Mouse (Mus musculus): Measurements from ENCODE around the gene Hyal1. TPM values are rescaled to one million over a fixed set of nuclear protein-coding genes. Genes with fewer than 3 reads are reported as not detected.

The Hyal1 gene
- 1 to 10 TPM; 4.4 to 6.8 TPM for total RNA-seq (2021)

DNA sequence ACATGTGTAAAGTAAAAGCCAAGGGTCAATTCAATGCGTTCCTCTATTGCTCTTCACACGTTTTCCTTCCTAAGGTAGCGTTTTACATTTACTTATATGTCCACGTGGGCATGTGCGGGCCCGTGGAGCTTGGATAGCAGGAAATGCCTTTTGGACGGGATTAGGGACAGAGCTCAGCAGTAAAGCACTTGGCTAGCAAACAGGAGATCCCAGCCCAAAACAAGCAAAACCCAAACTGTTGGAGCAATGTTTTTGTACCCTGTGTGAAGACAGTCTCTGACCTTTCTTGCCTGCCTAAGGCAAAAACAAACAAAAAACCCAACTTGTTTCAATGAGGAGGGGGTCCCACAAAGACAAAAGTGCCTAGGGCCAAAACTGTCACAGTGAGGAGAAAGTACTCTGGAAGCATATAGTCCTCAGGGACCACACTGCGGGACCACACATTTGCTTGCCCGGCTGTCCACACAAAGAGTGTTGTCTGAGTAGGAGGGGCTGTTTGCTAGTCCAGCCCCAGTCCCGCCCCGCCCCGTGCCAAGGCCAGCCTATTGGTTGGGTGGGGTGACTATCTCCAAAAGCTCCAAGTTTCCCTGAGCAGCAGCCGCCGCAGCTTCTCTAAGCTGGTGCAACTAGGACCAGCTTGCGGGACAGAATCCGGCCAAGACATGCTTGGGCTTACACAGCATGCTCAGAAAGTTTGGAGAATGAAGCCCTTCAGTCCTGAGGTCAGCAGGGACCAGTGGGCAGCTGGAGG, at the start of gene Hyal1:
Gene Hyal1 (plus strand): TSS at position 571 of the 751 bp plus-strand sequence.
- intact Hi-C loops (cut with DNase I), result no loop called here
- DNase-seq (ENCODE audit: low spot score in 2 of 2), result no peak

DNA sequence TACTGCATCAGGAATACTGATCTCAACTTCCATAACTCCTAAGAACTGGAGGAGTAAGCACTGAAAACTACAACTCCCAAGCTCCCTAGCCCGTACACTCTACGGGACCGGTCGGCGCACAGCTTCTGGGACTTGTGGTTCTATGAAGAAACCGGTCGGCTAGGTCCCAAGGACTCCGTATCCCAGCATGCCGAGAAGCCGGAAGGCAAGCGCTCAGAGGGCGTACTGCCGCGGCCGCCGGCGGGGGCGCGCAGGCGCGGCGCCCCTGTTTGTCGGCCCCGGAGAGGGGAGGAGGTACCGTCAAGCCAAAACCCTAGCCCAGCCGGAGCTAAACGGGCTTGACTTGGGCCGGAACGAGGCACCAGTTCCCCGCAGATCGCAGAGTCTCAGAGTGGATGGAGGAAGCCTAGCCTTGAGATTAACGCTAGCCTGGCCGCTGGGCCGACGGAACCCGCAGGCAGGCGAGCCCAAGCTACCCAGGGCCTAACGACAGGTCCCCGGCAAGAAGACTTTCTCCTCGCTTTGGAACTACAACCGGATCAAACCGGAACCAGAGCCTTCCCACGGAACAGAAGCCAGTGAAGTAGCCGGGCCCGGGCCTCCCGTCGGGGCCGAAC, 42.8 kb upstream of the Hyal1 start, which contains the start of gene Tmem115:
Gene Tmem115 (plus strand): TSS at position 155 of the 617 bp plus-strand sequence.
- peak; percentile 93 to 94 for DNase-seq (ENCODE audit: low spot score in 2 of 2)
- intact Hi-C loops (cut with DNase I), result no loop called here

DNA sequence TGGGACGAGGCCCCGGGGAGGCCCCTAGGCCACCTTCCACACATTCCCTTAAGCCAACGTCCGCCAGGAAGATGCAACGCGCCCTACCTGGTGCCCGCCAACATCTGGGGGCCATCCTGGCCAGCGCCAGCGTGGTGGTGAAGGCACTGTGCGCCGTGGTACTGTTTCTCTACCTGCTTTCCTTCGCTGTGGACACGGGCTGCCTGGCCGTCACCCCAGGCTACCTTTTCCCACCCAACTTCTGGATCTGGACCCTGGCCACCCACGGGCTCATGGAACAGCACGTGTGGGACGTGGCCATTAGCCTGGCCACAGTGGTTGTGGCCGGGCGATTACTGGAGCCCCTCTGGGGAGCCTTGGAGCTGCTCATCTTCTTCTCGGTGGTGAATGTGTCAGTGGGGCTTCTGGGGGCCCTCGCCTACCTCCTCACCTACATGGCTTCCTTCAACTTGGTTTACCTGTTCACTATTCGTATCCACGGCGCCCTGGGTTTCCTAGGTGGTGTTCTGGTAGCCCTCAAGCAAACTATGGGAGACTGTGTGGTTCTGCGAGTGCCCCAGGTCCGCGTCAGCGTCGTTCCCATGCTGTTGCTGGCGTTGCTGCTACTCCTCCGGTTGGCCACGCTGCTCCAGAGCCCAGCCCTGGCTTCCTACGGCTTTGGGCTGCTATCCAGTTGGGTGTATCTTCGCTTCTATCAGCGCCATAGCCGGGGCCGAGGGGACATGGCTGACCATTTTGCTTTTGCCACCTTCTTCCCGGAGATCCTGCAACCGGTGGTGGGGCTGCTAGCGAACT, 42.1 kb upstream of the Hyal1 start:
- no peak for DNase-seq (ENCODE audit: low spot score in 2 of 2)
- intact Hi-C loops (cut with DNase I), result no loop called here

DNA sequence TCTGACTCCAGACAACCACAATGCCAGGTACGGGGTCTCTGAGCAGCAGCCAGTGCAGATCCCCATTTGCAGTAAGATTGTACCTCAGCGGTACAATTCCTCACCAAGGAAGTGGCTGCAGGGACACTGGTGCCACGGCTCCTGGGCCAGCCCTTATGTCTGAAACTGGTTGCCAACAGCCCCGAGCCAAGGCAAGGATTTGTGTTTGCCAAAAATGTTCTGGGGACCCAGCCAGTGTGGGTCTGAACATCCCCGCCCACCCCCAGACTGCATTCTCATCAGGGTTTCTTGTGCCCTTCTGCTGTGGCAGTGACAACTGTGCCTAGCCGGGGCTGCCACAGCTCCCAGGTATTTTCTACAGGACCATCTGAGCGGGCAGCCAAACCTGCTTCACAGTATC, 38.5 kb upstream of the Hyal1 start:
- no peak for DNase-seq (ENCODE audit: low spot score in 2 of 2)
- intact Hi-C loops (cut with DNase I), result no loop called here

DNA sequence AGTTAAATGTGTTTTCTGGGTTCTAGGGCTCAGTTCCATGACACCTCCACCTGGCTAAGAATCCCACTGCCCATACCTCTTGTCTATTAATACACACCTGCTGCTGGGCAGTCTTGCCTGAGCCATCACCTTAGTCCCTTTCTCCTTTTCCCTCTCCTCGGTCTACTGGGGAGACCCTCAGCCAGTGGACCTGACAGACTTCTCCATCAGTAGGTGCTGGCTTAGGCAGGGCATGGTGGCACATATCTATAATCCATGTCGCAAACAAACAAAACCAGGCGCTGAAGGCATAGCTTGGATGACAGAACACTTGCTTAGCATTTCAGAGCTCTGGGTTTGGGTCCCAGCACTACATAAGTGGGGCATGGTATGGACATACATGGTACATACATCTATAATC, 38.0 kb upstream of the Hyal1 start:
- intact Hi-C loops (cut with DNase I), result no loop called here
- no peak for DNase-seq (ENCODE audit: low spot score in 2 of 2)

DNA sequence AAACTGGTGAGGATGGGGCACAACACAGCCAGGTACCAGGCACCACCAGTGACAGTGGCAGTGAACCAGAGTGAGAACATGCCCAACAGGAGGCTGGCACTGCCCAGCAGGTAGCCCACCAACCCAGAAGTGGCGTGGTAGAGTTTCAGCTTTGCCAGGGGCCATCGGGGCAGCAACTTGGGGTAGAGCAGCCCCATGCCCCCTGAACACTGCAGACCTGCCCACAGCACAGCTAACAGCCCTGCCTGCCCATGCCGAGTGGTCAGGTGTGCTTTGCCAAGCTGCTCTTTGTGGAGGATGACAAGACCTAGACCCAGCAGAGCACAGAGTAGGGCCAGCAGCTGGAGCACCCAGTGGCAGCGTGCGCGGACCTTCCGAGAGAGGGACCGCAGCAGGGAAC, 36.8 kb upstream of the Hyal1 start:
- intact Hi-C loops (cut with DNase I), result no loop called here
- no peak for DNase-seq (ENCODE audit: low spot score in 2 of 2)

DNA sequence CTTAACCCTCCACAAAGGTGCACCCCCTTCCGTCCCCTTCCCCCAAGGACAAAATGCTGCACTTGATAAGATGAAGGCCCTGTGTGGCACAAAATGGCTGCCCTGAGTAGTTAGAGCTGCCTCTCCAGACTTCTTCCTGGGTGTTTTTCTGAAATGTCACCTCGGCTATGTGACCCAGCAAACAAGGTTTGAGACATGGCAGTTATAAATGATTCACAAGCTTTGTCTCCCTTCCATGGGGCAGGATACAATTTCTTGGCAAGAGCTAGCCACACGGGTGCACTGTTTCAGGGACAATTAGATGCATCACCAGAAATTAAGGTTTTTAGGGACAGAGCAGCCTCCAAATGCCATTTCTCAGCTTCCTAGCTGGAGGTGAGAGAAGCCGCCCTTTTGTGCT, 36.3 kb upstream of the Hyal1 start:
- no peak for DNase-seq (ENCODE audit: low spot score in 2 of 2)
- intact Hi-C loops (cut with DNase I), result no loop called here

DNA sequence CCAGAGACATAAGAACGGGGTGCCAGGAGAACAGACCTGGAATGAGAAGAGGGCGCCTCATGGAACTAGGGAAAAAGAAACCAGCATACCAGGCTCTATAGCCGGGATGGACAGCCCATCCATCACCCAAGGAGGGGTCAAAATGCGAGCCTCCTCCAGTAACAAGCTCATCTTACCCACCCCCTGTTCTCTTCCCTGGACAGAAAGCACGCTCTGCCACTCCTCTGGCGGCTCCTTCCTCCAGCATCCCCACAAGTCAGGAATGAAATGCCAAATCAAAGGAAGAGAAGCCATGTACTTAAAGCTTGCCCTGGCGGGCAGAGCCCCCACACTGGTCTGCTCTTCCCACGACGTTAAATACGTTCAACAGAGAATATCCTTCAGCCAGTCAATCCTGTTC, 35.7 kb upstream of the Hyal1 start:
- DNase-seq (ENCODE audit: low spot score in 2 of 2), result no peak
- intact Hi-C loops (cut with DNase I), result no loop called here

DNA sequence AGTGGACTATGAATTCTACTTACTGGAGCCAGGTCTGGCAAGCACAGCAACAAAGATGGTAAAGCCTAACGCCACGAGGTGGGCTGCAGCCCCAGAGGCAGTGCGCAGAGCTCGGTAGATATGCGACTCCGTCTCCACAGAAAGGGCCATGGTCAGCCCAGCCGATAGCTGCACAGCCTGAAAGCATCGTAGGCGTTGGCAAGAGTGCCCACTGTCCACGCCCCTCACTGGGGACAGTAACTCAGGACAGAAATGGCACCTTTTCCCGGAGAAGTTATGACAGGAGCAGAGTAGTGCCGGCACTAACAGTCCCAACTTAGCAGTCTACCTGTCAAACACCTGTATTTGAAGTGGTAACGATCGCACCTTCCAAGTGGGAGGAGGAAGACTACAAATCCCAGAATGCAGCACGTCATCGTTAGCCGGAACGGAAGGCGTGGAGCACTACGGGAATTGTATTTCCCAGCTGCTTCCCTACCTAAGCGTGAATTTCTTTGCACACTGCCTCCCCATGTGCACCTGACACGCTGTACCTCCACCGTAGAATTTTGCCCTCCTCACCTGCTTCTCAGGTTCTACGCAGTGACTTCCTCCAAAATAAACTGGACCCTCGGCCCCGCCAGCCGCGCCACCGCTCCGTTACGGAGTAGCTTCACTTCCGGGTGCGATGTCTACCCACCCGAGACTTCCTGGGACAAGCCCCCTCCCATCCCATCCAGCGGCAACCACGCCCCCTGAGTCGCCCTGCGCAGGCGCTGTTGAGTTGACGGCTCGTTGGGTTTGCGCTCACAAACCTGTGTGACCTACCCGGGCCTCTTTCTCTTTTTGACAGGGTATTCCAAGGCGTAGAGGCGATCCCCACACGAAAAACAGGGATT, 35.0 kb upstream of the Hyal1 start, which contains the start of the genes Cyb561d2 and Nprl2:
Gene Cyb561d2 (minus strand): TSS at position 720 of the 878 bp plus-strand sequence.
Gene Nprl2 (plus strand): TSS at position 753 of the 878 bp plus-strand sequence.
- intact Hi-C loops (cut with DNase I), result no loop called here
- DNase-seq (ENCODE audit: low spot score in 2 of 2), result peak; percentile 95 to 96

DNA sequence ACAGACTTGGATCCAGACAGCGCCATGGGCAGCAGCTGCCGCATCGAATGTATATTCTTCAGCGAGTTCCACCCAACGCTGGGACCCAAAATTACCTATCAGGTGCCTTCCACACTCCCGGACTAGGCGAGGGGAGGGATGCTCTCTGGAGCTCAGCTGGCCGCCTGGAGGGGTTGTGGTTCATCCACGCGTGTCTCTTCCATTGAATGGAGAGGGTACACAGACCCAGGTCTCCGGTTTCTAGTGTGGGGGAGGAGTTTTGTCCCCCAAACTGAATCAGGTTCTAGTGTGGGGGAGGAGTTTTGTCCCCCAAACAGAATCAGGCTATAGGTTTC, 34.4 kb upstream of the Hyal1 start:
- DNase-seq (ENCODE audit: low spot score in 2 of 2), result no peak
- intact Hi-C loops (cut with DNase I), result no loop called here

DNA sequence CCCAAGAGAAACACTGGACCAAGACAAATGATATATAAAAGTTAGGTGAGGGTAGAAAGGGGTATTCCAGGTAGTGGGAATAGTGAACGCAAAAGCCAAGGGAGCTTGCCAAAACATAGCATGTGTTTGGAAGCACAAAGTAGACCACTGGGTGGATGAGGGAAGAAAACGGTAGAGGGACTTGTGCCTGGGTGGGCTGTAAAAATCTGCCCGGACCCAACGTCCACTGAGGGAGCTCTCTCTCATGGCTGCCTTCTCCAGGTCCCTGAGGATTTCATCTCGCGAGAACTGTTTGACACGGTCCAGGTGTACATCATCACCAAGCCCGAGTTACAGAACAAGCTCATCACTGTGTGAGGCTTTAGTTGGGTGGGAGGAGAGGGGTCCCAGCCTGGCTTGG, 34.0 kb upstream of the Hyal1 start:
- intact Hi-C loops (cut with DNase I), result no loop called here
- DNase-seq (ENCODE audit: low spot score in 2 of 2), result no peak

DNA sequence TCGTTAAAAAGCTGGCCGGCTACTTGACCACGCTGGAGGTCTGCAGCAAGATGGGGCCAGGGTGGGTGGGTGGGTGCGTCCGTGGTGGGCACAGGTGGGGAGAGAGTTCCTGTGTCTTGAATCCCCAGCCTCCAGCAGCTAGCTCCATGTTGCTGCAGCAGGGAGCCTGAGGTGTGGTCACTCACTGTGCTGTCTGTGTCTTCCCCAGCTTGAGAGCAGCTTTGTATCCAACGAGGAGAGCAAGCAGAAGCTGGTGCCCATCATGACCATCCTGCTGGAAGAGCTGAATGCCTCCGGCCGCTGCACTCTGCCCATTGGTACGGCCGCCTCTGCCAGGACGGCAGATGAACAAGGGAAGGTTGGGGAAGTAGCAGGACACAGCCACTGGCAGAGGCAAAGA, 33.4 kb upstream of the Hyal1 start:
- DNase-seq (ENCODE audit: low spot score in 2 of 2), result no peak
- intact Hi-C loops (cut with DNase I), result no loop called here

DNA sequence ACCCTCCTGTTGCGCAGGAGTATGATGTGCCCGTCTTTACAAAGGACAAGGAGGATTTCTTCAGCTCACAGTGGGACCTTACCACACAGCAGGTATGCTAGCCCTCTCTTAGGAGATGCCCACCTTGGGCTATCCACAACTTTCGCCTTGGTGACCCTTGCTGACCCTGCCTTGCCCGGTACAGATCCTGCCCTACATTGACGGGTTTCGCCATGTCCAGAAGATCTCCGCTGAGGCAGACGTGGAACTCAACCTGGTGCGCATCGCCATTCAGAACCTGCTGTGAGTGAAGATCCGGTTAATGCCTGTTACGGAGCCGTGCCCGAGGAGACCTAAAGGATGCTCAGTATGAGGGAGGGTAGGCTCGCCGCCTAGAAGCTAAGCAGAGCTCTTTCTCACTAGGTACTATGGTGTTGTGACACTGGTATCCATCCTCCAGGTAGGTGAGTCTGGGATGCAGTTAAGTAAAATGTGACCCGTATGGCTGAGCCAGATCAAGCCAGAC, 32.5 kb upstream of the Hyal1 start:
- intact Hi-C loops (cut with DNase I), result no loop called here
- DNase-seq (ENCODE audit: low spot score in 2 of 2), result no peak

DNA sequence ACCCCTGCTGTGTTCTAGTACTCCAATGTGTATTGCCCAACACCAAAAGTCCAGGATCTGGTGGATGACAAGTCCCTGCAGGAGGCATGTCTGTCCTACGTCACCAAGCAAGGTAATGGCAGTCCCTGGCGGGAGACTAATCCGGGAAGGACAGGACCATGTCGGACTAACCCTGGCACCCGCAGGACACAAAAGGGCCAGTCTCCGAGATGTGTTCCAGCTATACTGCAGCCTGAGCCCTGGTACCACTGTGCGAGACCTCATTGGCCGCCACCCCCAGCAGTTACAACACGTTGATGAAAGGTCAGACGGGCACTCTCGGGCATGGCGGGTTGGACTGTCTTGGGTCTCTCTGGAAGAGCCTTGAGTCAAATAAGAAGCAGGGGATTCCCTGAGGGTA, 32.0 kb upstream of the Hyal1 start:
- DNase-seq (ENCODE audit: low spot score in 2 of 2), result no peak

DNA sequence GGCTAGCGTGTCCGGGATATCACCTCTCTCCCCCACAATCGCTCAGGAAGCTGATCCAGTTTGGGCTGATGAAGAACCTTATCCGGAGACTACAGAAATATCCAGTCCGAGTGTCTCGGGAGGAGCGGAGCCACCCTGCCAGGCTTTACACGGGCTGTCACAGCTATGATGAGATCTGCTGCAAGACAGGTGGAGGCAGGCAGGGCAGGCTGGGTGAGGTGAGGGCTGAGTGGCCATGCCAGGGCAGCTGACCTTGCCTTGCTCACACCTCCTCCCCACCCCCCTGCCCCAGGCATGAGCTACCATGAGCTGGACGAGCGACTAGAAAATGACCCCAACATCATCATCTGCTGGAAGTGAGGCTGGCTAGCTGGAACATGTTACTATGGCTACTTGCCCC, 31.5 kb upstream of the Hyal1 start:
- DNase-seq (ENCODE audit: low spot score in 2 of 2), result no peak
- intact Hi-C loops (cut with DNase I), result no loop called here

More for the DNA sequence above, 32.0 kb upstream of the Hyal1 start:
- intact Hi-C loops (cut with DNase I), result no loop called here

DNA sequence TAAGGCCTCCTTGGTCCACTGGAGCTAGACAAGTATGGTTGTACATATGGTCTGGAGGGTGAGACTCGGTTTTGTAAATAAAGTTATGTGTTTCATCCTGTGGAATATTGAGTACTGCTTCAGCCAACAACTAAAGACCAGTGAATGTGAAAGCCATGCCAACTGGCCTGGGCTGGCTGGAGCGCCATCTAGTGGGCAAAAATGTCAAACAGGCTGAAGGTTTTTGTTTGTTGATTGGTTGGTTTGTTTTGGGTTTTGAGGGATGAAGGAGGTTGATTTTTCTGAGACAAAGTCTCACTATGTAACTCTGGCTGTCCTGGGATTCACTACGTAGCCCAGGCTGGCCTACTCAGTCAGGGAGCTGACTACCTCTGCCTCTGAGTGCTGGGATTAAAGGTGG, 31.1 kb upstream of the Hyal1 start:
- DNase-seq (ENCODE audit: low spot score in 2 of 2), result peak; percentile 55 to 67
- intact Hi-C loops (cut with DNase I), result no loop called here

DNA sequence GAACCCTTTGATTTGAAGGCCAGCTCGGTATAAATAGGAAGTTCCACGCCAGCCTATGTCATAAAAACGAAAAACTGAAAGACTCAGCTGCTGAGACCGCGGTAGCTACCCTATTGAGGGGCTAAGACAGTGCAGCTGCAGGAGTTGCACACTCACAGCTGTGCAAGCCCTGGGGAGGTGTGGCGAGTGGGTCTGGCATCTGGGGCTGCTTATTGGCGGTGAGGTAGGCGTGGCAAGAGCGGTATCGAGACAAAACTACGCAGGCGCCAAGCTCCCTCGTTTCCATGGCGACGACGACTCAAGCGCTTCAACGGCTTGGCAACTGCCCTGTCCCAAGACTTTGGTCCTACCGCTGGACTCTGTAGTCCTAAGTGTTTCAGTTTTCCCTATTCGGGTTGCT, 29.7 kb upstream of the Hyal1 start, which contains the start of gene Zmynd10:
Gene Zmynd10 (plus strand): TSS at position 273 of the 400 bp plus-strand sequence.
- peak; percentile 84 to 87 for DNase-seq (ENCODE audit: low spot score in 2 of 2)
- intact Hi-C loops (cut with DNase I), result no loop called here

DNA sequence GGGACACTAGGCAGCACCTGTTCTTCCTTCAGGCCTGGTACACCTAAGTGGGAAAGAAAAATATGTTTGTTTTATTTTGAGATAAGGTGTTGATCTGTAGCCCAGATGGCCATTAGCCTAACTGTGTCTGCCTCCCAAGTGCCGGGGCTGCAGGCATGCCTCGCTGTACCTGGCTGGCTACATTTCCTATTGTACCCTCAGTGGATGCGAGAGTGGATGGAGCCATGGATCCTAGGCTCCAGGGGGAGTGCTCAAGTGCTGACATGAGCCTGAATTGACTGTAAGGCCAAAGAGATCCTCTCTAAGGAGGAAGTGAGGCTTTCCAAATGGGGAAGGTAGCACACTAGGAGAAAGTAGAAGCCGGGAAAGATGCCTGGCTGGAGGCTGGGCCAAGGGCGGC, 28.8 kb upstream of the Hyal1 start:
- no peak for DNase-seq (ENCODE audit: low spot score in 2 of 2)
- intact Hi-C loops (cut with DNase I), result no loop called here

DNA sequence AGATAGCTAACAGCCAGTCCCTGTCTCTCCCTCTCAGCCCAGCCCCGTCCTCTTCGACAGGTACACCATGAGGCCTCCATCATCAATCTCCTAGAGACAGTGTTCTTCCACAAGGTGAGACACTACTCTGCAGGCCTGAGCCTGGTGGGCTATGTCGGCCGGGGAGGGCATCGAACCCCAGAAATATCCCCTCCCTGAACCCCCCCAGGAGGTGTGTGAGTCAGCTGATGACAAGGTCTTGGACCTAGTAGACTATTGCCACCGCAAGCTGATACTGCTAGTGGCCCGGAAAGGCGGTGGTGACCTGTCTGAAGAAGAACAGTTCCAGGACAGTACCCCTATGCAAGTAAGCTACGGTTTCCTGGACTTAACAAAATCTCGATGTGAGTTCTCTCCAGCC, 27.9 kb upstream of the Hyal1 start:
- intact Hi-C loops (cut with DNase I), result no loop called here
- DNase-seq (ENCODE audit: low spot score in 2 of 2), result no peak

All from left cerebral cortex, postnatal 36 days (tissue).